Mouse (Mus musculus): ENCODE results near the gene Eif2a.

DNA sequence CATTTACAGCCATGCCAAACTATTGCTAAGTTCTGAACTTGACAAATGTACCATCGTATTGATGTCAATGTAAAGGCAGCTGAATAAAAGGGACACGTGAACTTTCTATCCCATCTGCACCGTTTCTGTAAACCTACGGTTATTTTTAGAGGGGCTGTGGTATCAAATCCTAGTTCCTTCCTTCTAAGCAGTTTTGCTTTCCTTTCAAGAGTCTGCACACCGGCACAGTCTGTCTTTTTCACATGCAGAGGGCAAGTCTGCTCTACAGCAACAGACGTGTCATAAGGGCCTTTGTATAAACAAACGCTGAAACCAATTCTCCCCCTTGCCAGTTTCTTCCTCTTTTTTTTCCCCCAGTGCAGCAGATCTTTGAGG is 9.0 kb upstream of the Eif2a start:
- no peak for TF ChIP-seq CTCF (IDR thresholded peaks at IDR 0.05; ENCODE audit: extremely low read depth, insufficient read depth, insufficient read length, insufficient replicate concordance)
- TF ChIP-seq POLR2A (IDR thresholded peaks at IDR 0.05; ENCODE audit: low read depth, low read length), result no peak
